Mouse (Mus musculus) monocyte, adult 5-6 weeks (primary cell): ENCODE data around the gene Agap1. TPM values are rescaled to one million over a fixed set of nuclear protein-coding genes. Genes with fewer than 3 reads are reported as not detected.
A peak's percentile ranks its signal among the peaks of the same experiment; 100 is the strongest.

ENCODE experiments used
- ATAC-seq: fragments of 153-309, 156-312 bp; replicated peaks from 2 replicates; pipeline ENCODE4 v1.8.0; 2017; ENCODE audit warnings: mild to moderate bottlenecking; ENCODE audit not compliant: low TSS enrichment, insufficient number of reproducible peaks, severe bottlenecking, poor library complexity, low FRiP score
- total RNA-seq: library from RNA; stranded (forward); fragments of 200-1000, 200-491, 200-594 nt; gene quantifications from 3 replicates; pipeline ENCODE4 v1.2.3, GENCODE M21; 2017

Agap1 gene
- total RNA-seq, 1 experiment from 2014 or later = 1.3 TPM

DNA sequence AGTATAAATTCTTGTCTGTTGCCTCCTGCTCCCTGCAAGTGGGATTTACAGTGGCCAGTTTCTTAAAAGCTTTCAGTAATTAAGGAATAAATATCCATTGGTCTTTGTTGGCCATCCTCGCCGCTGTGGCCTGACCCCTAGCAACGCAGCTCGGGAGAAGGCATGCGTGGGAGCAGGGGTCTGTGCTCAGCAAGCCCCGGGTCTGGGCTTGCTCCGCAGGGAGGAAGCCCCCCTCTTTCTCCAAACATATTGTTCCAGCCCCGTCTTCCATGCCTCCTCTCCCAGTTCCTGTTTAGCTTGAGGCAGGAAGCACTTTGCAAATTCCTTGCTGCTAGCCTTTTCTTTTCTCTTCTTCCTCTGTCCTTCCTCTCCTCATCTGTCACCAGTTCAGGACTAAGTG is 425.6 kb downstream of the Agap1 start:
- ATAC-seq = no peak

DNA sequence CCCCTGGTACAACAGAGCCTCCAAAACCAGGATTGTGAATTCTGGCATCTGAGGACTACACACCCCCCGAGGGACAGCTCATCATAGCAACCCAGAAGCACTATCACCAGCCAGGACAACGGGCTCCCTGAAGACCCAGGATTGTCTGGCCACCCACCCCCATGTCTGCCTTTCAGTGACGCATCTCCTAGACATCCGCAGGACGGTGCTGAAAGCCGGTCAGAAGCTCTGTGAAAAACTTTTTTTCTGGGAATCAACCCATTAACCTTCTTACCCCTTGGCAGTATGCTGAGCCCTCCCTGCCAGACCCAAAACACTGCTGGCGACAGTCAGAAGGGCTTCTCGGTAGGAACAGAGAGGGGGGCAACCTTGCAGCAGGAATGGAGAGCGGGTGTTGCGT is 426.2 kb downstream of the Agap1 start:
- ATAC-seq = no peak

GRCm38 (mm10) chr1:89884335-89884734 is 429.7 kb downstream of the Agap1 start:
- ATAC-seq = no peak

GRCm38 (mm10) chr1:89885696-89886095 is 431.1 kb downstream of the Agap1 start:
- no peak for ATAC-seq

GRCm38 (mm10) chr1:89891400-89891799 is 436.8 kb downstream of the Agap1 start:
- no peak for ATAC-seq

DNA sequence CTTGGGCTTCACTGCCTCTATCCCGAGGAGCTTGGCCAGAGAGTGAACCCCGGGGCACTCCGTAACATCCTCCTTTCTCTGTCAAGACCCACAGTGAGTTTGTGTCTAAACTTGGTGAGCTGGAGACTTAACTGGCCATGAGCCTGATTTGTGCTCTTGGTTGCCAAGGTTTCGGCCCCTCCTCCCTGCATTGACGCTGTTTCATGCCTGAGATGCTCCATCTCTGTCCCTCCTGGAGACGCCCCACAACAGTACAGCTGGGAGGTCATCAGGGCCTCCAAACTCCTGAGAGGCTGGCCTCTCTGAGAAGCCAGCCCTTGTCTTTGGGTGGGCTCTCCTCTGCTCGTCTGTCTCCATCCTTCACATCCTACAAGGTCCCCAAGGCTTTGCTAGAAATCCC is 437.7 kb downstream of the Agap1 start:
- ATAC-seq = no peak

- ATAC-seq = no peak
These were observed 441.2 kb downstream of the Agap1 start for GRCm38 (mm10) chr1:89895801-89896200.

DNA sequence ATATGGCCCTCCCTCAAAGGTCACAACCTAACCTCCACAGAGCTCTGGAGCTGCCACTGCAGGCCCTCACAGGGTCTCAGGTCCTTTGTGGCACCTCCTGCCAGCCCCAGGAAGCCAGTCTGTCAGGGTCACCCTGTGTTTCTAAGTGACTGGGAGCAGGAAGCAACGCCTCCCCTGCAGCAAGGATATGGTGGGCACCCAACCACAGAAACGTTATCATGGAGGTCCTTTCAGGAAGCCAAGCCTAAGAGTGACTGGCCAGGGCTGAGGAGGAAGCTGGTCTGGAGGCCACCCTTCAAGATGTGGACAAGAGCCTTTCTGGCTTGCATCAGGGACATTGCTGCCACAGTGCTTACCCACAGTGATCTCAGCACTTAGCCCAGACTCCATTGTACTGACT is 444.4 kb downstream of the Agap1 start:
- no peak for ATAC-seq

DNA sequence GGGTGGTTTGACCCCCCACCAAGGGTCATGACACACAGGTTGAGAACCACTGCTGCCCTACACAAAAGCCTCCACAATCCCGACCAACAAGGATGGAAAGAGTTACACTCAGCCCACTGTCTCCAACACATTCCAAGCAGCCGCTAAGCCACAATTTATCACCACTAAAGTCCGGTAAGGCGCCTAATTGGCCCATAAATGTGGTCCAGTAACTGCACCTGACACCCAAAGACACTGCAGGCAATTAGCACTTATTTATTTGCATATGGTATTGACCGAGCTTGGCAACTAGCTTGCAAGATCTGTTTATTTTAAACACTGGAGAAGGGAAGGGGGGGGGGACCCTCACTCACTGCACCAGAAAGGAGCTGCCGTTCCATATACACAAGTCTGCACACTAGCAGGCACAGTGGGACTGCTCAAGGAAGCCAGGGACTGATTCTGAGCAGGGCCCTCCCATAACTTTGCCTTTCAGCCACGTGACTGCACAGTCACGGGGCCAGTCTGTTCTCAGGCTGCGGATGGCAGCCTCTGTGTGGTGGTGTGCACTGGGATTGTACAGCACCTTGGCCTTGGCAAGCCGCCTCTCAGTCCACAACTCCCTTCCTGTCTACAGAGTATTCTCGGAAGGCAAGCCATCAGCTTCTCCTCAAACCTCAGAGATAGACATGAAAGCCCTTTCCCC is 445.3 kb downstream of the Agap1 start:
- ATAC-seq = no peak

DNA sequence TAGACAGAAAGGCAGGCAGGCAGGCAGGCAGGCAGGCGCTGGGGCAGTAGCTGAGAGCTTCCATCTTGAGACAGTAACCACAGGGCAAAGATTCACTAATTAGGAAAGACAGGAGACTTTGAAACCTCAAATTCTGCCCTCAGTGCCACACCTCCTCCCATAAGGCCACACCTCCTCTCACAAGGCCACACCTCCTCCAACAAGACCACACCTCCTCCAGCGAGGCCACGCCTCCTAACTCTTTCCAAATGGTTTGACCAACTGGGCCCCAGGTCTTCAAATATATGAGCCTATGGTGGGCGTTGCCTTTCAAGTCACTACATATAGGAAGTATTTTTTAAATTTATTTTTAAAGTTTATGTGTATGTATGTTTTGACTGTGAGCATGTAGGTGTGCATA is 446.8 kb downstream of the Agap1 start:
- ATAC-seq = no peak

GRCm38 (mm10) chr1:89902236-89902635 is 447.6 kb downstream of the Agap1 start:
- 0 out of 2 replicates have a peak, but pooled peaks have one; percentile 40 for ATAC-seq

GRCm38 (mm10) chr1:89902641-89903040 is 448.0 kb downstream of the Agap1 start:
- no peak for ATAC-seq

DNA sequence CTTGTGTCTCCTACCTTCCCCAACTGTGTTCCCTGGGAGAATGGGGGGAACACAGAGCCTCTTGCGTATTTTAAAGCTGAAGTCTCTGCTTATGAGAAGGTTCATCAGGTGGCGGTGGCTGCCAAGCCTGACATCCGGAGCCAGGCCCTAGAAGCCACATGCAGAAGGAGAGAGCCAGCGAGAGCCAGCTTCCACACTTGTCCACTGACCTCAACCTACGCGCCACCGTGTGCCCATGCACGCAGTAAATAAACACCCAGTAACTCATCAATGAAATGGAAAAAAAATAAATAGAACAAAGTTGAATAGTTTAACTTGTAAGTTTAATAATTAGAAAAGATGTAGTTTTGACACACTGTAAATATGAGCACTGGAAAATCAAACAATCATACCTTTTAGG is 455.2 kb downstream of the Agap1 start:
- ATAC-seq = no peak

DNA sequence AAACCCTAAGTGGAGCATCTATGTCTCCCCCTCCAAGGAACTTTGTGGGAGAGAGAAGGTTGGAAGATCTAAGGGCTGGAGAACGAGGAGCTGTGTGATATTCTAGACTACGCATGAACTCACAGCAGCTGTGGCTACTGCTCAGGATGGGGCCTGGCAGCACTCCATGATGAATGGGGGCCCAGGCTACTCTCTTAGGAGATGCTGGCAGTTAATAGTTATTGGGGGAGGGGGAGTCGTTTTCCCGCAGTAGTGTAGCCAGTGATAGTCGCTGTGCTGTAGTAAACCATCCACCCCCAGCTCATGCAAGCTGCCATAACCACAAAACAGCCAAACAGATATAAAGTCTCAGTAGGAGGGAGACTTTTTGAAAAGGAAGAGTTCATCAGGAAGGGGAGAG is 457.8 kb downstream of the Agap1 start:
- no peak for ATAC-seq

- ATAC-seq = no peak
These were observed 459.0 kb downstream of the Agap1 start for GRCm38 (mm10) chr1:89913611-89914010.

DNA sequence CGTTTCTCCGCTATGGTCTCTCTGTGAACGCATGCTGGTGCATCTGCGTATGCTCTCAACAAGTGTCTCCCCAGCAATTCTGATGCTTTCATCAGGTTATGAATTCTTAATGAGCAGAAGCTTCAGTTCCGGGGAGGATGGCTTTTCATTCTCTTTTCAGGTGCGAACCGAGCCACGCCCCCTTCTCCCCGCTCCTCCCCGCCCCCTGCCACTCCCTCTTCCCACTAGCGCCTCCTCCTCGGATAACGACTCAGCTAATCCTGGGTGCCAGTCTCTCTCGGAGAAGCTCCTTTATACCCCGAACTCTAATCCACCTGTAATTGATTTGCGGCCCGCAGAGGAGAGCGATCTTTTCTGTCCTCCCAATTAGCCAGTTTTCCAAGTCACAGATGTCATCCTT is 463.5 kb downstream of the Agap1 start:
- no peak for ATAC-seq

- ATAC-seq = no peak
These were observed 464.6 kb downstream of the Agap1 start for GRCm38 (mm10) chr1:89919206-89919605.

DNA sequence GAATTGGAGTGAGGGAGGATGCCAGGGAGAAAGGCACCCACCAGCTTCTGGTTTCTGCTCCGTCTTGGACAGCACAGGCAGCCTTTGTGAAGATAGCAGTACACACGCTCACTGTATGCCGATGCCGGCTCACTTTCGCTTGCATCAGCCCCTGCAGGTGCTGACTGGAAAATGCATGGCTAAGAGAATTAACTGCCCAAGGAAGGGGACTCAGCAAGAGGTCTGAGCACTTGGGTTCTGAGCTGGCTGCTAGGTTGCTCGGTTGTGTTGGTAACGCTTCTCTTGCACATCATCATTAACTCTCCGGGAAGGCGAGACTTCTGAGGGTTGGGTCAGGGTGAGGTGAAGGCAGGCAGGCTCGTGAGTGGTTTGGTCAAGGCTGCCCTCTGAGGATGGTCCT is 467.2 kb downstream of the Agap1 start:
- ATAC-seq = no peak

- ATAC-seq = no peak
These were observed 467.7 kb downstream of the Agap1 start for GRCm38 (mm10) chr1:89922282-89922681.

GRCm38 (mm10) chr1:89922883-89923641 is 468.5 kb downstream of the Agap1 start:
- no peak for ATAC-seq
